Mouse (Mus musculus) cortical plate, adult 2 months (tissue): ENCODE measurements around the gene Zbtb18.

Source experiments
- CTCF ChIP-seq: fragments of 200-500 bp; IDR thresholded peaks from 2 replicates; pipeline ENCODE4 v1.5.1; 2011; ENCODE audit warnings: mild to moderate bottlenecking, control low read depth, low read length; ENCODE audit not compliant: insufficient read depth; ENCODE audit errors: extremely low read depth
- POLR2A ChIP-seq: fragments of 200-500 bp; IDR thresholded peaks from 2 replicates; pipeline ENCODE4 v1.6.1; 2011; ENCODE audit warnings: mild to moderate bottlenecking, low read length, control low read depth; ENCODE audit not compliant: insufficient read depth; ENCODE audit errors: extremely low read depth

GRCm38 (mm10) chr1:177470091-177470490, 27.9 kb downstream of the Zbtb18 start:
- TF ChIP-seq CTCF (no peak), POLR2A (no peak)
